Comparison of ENCODE assay signal across 12 mouse cellular contexts in the genomic region with DNA sequence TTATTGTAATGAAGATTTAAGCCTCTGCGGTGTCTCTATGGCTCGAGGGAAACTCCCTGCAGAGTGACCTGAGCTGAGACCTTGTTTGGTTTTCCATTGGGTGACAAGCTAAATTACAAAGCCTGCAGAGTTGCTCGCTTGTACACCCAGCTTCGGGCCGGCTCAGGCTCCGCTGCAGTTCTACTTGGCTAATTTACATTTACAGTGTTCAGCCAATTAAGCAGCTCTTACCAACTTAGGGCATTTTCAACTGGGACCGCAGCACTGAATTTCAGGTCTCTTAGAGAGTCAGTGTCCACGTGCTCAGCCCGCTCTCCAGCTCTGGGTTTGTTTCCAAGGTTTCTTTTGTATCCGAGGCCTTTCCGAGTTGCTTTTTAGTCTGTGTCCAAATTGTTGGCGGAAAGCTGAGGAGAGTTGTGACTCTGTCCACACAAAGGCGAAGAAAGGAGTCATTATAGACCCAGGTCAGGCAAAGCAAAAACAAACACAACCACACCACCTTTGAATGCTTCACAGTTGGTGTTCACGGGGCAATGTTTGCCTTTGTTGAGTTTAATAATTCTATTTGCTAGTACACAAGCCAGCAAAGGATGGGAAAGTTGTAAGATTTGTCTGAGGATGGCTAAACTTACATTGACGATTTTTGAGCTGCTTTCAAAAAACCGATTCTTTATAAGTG.
DNase-seq lines count a peak whose midpoint lies in the region; ATAC-seq lines count a peak whose summit lies in the region.
"Had no signal": no experiment of that assay in that cellular context is flagged by ENCODE, and none has a peak within 500 bp of the region (broad histone marks: within the 10 kb centered on the region; RNA-seq: fewer than 3 reads in every experiment).

No protein-coding gene starts in this region.

- H3K4me3 ChIP-seq in hindbrain, embryonic 14.5 days (replicated peaks; ENCODE audit: low read length): no peak overlapping the region
- H3K4me3 ChIP-seq in intestine, embryonic 15.5 days (replicated peaks): no peak overlapping the region
- H3K4me3 ChIP-seq: limb, embryonic 13.5 days had no signal

- WGBS in hindbrain, embryonic 14.5 days: 10% methylated on average over 16 of the region's 16 CpGs
- WGBS in intestine, embryonic 15.5 days: 52% methylated on average over 16 of the region's 16 CpGs

- no peak overlapping the region for H3K9ac ChIP-seq in hindbrain, embryonic 14.5 days
- no peak overlapping the region for H3K9ac ChIP-seq in intestine, embryonic 15.5 days
- H3K9ac ChIP-seq: limb, embryonic 13.5 days had no signal

- H3K27me3 ChIP-seq in hindbrain, embryonic 14.5 days (ENCODE audit: control insufficient read depth, insufficient read depth, low read length): no peaks in the 10 kb centered on the region
- no peaks in the 10 kb centered on the region for H3K27me3 ChIP-seq in intestine, embryonic 15.5 days (replicated peaks)
- H3K27me3 ChIP-seq: limb, embryonic 13.5 days had no signal

- H3K27ac ChIP-seq in hindbrain, embryonic 14.5 days: no peak overlapping the region
- H3K27ac ChIP-seq in intestine, embryonic 15.5 days: no peak overlapping the region
- H3K27ac ChIP-seq: limb, embryonic 13.5 days had no signal

- no peaks in the 10 kb centered on the region for H3K9me3 ChIP-seq in hindbrain, embryonic 14.5 days (ENCODE audit: control insufficient read depth, low read length)
- no peaks in the 10 kb centered on the region for H3K9me3 ChIP-seq in intestine, embryonic 15.5 days
- H3K9me3 ChIP-seq: limb, embryonic 13.5 days had no signal

- 0 out of 2 replicates have a peak, but pooled peaks cover 12% of the 10 kb centered on the region for H3K4me1 ChIP-seq in hindbrain, embryonic 14.5 days (replicated peaks; ENCODE audit: control insufficient read depth, insufficient read depth, low read length)
- H3K4me1 ChIP-seq in intestine, embryonic 15.5 days (replicated peaks): no peaks in the 10 kb centered on the region

- no peak overlapping the region for H3K4me2 ChIP-seq in hindbrain, embryonic 14.5 days (replicated peaks)
- no peak overlapping the region for H3K4me2 ChIP-seq in intestine, embryonic 15.5 days (replicated peaks)
- H3K4me2 ChIP-seq: limb, embryonic 13.5 days had no signal

- H3K36me3 ChIP-seq in hindbrain, embryonic 14.5 days (replicated peaks; ENCODE audit: control insufficient read depth, insufficient read depth): 0 out of 2 replicates have a peak, but pooled peaks cover 7% of the 10 kb centered on the region
- H3K36me3 ChIP-seq in intestine, embryonic 15.5 days: no peaks in the 10 kb centered on the region
- H3K36me3 ChIP-seq: limb, embryonic 13.5 days had no signal

- ATAC-seq in hindbrain, embryonic 14.5 days (ENCODE audit: low FRiP score): peak; percentile 85
- no peak for ATAC-seq in intestine, embryonic 15.5 days

- peak; percentile 19 to 23 for DNase-seq in layer of hippocampus, adult 8-10 months (ENCODE audit: low spot score in 2 of 2)
- no peak for DNase-seq in layer of hippocampus, adult 9-10 months (ENCODE audit: low spot score)
- peak; percentile 49 for DNase-seq in hindbrain, embryonic 14.5 days (ENCODE audit: low spot score)
- peak; percentile 7 to 13 for DNase-seq in layer of hippocampus, postnatal 36 days
- peak; percentile 58 for DNase-seq in retina, embryonic 14.5 days (ENCODE audit: low spot score)
- no peak for DNase-seq in lung, postnatal 36 days
- DNase-seq in right cerebral cortex, postnatal 25 days: no peak
- DNase-seq: cerebellum, adult 8-10 months; heart, postnatal 4 days; spleen, adult 18-20 months had no signal

Comparison
In these comparisons a context has a peak if more than half of its experiments do, and no peak if none do; other contexts are left out.
1. DNase-seq: peak in layer of hippocampus, adult 8-10 months (2 of 2), hindbrain, embryonic 14.5 days (single experiment), layer of hippocampus, postnatal 36 days (2 of 2) and retina, embryonic 14.5 days (single experiment); none in layer of hippocampus, adult 9-10 months (single experiment), lung, postnatal 36 days (single experiment) and right cerebral cortex, postnatal 25 days (single experiment).